Comparison of ENCODE assay signal across 20 mouse cellular contexts in genomic region chr2:180342189-180342588, GRCm38 (mm10). TPM values are rescaled to one million over a fixed set of nuclear protein-coding genes. Genes with fewer than 3 reads are reported as not detected.
A peak's percentile ranks its signal among the peaks of the same experiment; 100 is the strongest.
DNase-seq lines count a peak whose midpoint lies in the region; ATAC-seq and TF ChIP-seq lines count a peak whose summit lies in the region.
"Had no signal": no experiment of that assay in that cellular context is flagged by ENCODE, and none has a peak within 500 bp of the region (broad histone marks: within the 10 kb centered on the region; RNA-seq: fewer than 3 reads in every experiment).

No protein-coding gene starts in this region.

- no peaks in the 10 kb centered on the region for H3K36me3 ChIP-seq in heart, embryonic 13.5 days
- no peaks in the 10 kb centered on the region for H3K36me3 ChIP-seq in lung, embryonic 16.5 days (ENCODE audit: control insufficient read depth, insufficient read depth, low read length)
- H3K36me3 ChIP-seq in stomach, postnatal 0 days (ENCODE audit: control insufficient read depth, insufficient read depth, low read length) = no peaks in the 10 kb centered on the region
- H3K36me3 ChIP-seq: embryonic facial prominence, embryonic 13.5 days; forebrain, embryonic 10.5 days; hindbrain, embryonic 12.5 days; limb, embryonic 13.5 days; neural tube, embryonic 13.5 days had no signal

- peak overlapping the region; percentile 15; the same call in 1 of the 2 replicates for H3K4me3 ChIP-seq in heart, embryonic 13.5 days
- H3K4me3 ChIP-seq in lung, embryonic 16.5 days (ENCODE audit: low read length) = no peak overlapping the region
- no peak overlapping the region for H3K4me3 ChIP-seq in stomach, postnatal 0 days (ENCODE audit: low read depth, low read length)
- H3K4me3 ChIP-seq: embryonic facial prominence, embryonic 13.5 days; forebrain, embryonic 10.5 days; hindbrain, embryonic 12.5 days; limb, embryonic 13.5 days; neural tube, embryonic 13.5 days had no signal

- H3K9ac ChIP-seq in heart, embryonic 13.5 days = peak overlapping the region; percentile 70
- 0 out of 2 replicates have a peak overlapping the region, but pooled peaks have one; percentile 21 for H3K9ac ChIP-seq in lung, embryonic 16.5 days (ENCODE audit: low read length)
- H3K9ac ChIP-seq in stomach, postnatal 0 days (ENCODE audit: low read length) = no peak overlapping the region
- H3K9ac ChIP-seq: embryonic facial prominence, embryonic 13.5 days; hindbrain, embryonic 12.5 days; limb, embryonic 13.5 days; neural tube, embryonic 13.5 days had no signal

- no peak for TF ChIP-seq CTCF in stomach, postnatal 0 days (IDR thresholded peaks at IDR 0.05; ENCODE audit: low read depth)

- H3K4me1 ChIP-seq in heart, embryonic 13.5 days = peaks cover 96% of the 10 kb centered on the region
- peaks cover 62% of the 10 kb centered on the region for H3K4me1 ChIP-seq in lung, embryonic 16.5 days (replicated peaks; ENCODE audit: control insufficient read depth, insufficient read depth, low read length)
- no peaks in the 10 kb centered on the region; the same call in 1 of the 2 replicates for H3K4me1 ChIP-seq in stomach, postnatal 0 days (replicated peaks; ENCODE audit: control insufficient read depth, insufficient read depth)
- H3K4me1 ChIP-seq: embryonic facial prominence, embryonic 13.5 days had no signal

- H3K9me3 ChIP-seq in heart, embryonic 13.5 days = no peaks in the 10 kb centered on the region
- no peaks in the 10 kb centered on the region for H3K9me3 ChIP-seq in lung, embryonic 16.5 days (ENCODE audit: control insufficient read depth, low read length)
- H3K9me3 ChIP-seq in stomach, postnatal 0 days (ENCODE audit: control insufficient read depth, low read length) = no peaks in the 10 kb centered on the region
- H3K9me3 ChIP-seq: embryonic facial prominence, embryonic 13.5 days; forebrain, embryonic 10.5 days; hindbrain, embryonic 12.5 days; limb, embryonic 13.5 days; neural tube, embryonic 13.5 days had no signal

- H3K27me3 ChIP-seq in heart, embryonic 13.5 days (replicated peaks) = no peaks in the 10 kb centered on the region
- H3K27me3 ChIP-seq in lung, embryonic 16.5 days (ENCODE audit: control insufficient read depth, insufficient read depth, low read depth, low read length) = no peaks in the 10 kb centered on the region
- H3K27me3 ChIP-seq in stomach, postnatal 0 days (ENCODE audit: control insufficient read depth, insufficient read depth, low read length) = no peaks in the 10 kb centered on the region; the same call in 1 of the 2 replicates

- no peak for DNase-seq in heart, postnatal 4 days
- no peak for DNase-seq in lung, postnatal 14 days
- DNase-seq in Muller cell, postnatal 12 days (ENCODE audit: inconsistent ontology term) = peak; percentile 19
- no peak for DNase-seq in stomach, postnatal 0 days (ENCODE audit: low spot score)
- DNase-seq in testis, postnatal 10 days (ENCODE audit: low spot score) = no peak
- DNase-seq: adrenal gland, postnatal 25 days; gastrocnemius, postnatal 25 days; kidney, adult 11 months; layer of hippocampus, postnatal 36 days had no signal

- no peak for TF ChIP-seq EP300 in stomach, postnatal 0 days (optimal IDR thresholded peaks at IDR 0.05)

- WGBS in heart, embryonic 13.5 days = 8% methylated on average over 2 of the region's 2 CpGs
- WGBS in lung, embryonic 16.5 days = 54% methylated on average over 2 of the region's 2 CpGs
- WGBS in stomach, postnatal 0 days = 49% methylated on average over 2 of the region's 2 CpGs

- ATAC-seq in heart, embryonic 13.5 days (ENCODE audit: extremely low read depth, insufficient number of reproducible peaks, low FRiP score, low TSS enrichment) = no peak
- ATAC-seq in lung, embryonic 16.5 days (ENCODE audit: low read depth) = no peak
- ATAC-seq in stomach, postnatal 0 days (ENCODE audit: low FRiP score, low TSS enrichment) = no peak
- ATAC-seq: CD4-positive, CD25-positive, alpha-beta regulatory T cell, adult 4 months had no signal

- peak overlapping the region; percentile 57 for H3K4me2 ChIP-seq in heart, embryonic 13.5 days
- H3K4me2 ChIP-seq in lung, embryonic 16.5 days (ENCODE audit: low read depth, low read length) = no peak overlapping the region
- H3K4me2 ChIP-seq in stomach, postnatal 0 days (replicated peaks; ENCODE audit: low read depth) = no peak overlapping the region
- H3K4me2 ChIP-seq: embryonic facial prominence, embryonic 13.5 days; hindbrain, embryonic 12.5 days; limb, embryonic 13.5 days; neural tube, embryonic 13.5 days had no signal

- peak overlapping the region; percentile 87 for H3K27ac ChIP-seq in heart, embryonic 13.5 days (replicated peaks)
- peak overlapping the region; percentile 61 for H3K27ac ChIP-seq in lung, embryonic 16.5 days (ENCODE audit: low read length)
- peak overlapping the region; percentile 84 for H3K27ac ChIP-seq in stomach, postnatal 0 days (replicated peaks)
- H3K27ac ChIP-seq: embryonic facial prominence, embryonic 13.5 days; forebrain, embryonic 10.5 days; hindbrain, embryonic 12.5 days; limb, embryonic 13.5 days; macrophage; neural tube, embryonic 13.5 days had no signal

RNA-seq across cellular contexts. Expression of gene Gata5, which starts 7.7 kb away (rescaled TPM):
- 11.8 and 14.7 TPM in 2 replicates for polyA plus RNA-seq in heart, embryonic 13.5 days (2015; fragmentation: Nextera tagmentation; extraction: Ambion mirVana)
- total RNA-seq in heart, postnatal 4 days (2021) = 1 to 10 TPM; 1.6 to 2.5 TPM
- 23.2 and 25.3 TPM in 2 replicates for polyA plus RNA-seq in lung, embryonic 16.5 days (2015; fragmentation: Nextera tagmentation; extraction: Ambion mirVana)
- polyA plus RNA-seq in stomach, postnatal 0 days (2015; fragmentation: Nextera tagmentation; extraction: Ambion mirVana) = 5.9 and 6.6 TPM in 2 replicates
- total RNA-seq: adrenal gland, postnatal 25 days; gastrocnemius, postnatal 25 days; layer of hippocampus, postnatal 36 days had no signal
- polyA plus RNA-seq: CD4-positive, CD25-positive, alpha-beta regulatory T cell, adult 4 months; embryonic facial prominence, embryonic 13.5 days; forebrain, embryonic 10.5 days; frontal cortex, adult 2 months; macrophage had no signal

RNA-seq across cellular contexts. Expression of gene Rbbp8nl, which starts 52.5 kb away (rescaled TPM):
- 0.05 and 0.08 TPM in 2 replicates for polyA plus RNA-seq in heart, embryonic 13.5 days (2015; fragmentation: Nextera tagmentation; extraction: Ambion mirVana)
- not detected for total RNA-seq in heart, postnatal 4 days (2021)
- polyA plus RNA-seq in lung, embryonic 16.5 days (2015; fragmentation: Nextera tagmentation; extraction: Ambion mirVana) = 2.7 and 2.8 TPM in 2 replicates
- 1.2 and 1.8 TPM in 2 replicates for polyA plus RNA-seq in stomach, postnatal 0 days (2015; fragmentation: Nextera tagmentation; extraction: Ambion mirVana)
- total RNA-seq: adrenal gland, postnatal 25 days; gastrocnemius, postnatal 25 days; layer of hippocampus, postnatal 36 days had no signal
- polyA plus RNA-seq: CD4-positive, CD25-positive, alpha-beta regulatory T cell, adult 4 months; macrophage; neural tube, embryonic 13.5 days; testis, adult 2 months had no signal
